9 mouse cellular contexts compared by ENCODE assay signal in the genomic region with DNA sequence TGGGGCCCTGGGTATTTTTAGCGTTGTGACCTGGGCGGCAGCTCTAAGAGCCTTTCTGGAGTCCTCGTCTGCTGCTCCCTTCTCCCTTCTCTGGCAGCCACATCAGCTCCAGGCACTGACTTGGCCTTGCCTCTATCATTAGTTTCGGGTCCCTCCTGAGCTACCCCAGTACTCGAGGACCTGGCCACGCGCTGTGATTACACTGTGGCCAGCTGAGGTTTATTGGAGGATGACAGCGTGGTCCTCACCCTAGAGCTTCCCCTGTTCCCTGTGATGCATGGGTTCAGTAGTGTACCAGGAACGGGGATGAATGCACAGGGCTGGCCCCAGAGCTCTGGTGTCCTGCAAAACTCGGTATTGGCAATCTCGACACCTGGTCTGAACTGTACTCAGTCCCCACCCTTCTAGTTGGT. TPM values are rescaled to one million over a fixed set of nuclear protein-coding genes. Genes with fewer than 3 reads are reported as not detected.
A peak's percentile ranks its signal among the peaks of the same experiment; 100 is the strongest.
DNase-seq lines count a peak whose midpoint lies in the region; ATAC-seq and TF ChIP-seq lines count a peak whose summit lies in the region.
"Had no signal": no experiment of that assay in that cellular context is flagged by ENCODE, and none has a peak within 500 bp of the region (broad histone marks: within the 10 kb centered on the region; RNA-seq: fewer than 3 reads in every experiment).

No protein-coding gene starts in this region.

- no peaks in the 10 kb centered on the region for H3K9me3 ChIP-seq in embryonic facial prominence, embryonic 11.5 days (replicated peaks; ENCODE audit: control insufficient read depth, low read length)
- H3K9me3 ChIP-seq in midbrain, postnatal 0 days (ENCODE audit: low read length): no peaks in the 10 kb centered on the region

- no peak for TF ChIP-seq CTCF in layer of hippocampus, adult 2 months (conservative IDR thresholded peaks at IDR 0.05)
- no peak for TF ChIP-seq CTCF in midbrain, postnatal 0 days (IDR thresholded peaks at IDR 0.05)

- no peaks in the 10 kb centered on the region for H3K36me3 ChIP-seq in embryonic facial prominence, embryonic 11.5 days (replicated peaks; ENCODE audit: control insufficient read depth, insufficient read depth, low read depth, low read length)
- H3K36me3 ChIP-seq in midbrain, postnatal 0 days (ENCODE audit: insufficient read depth, low read length): peaks cover 15% of the 10 kb centered on the region

- peaks cover 20% of the 10 kb centered on the region for H3K27me3 ChIP-seq in embryonic facial prominence, embryonic 11.5 days (ENCODE audit: control insufficient read depth, insufficient read depth, low read length)
- no peaks in the 10 kb centered on the region for H3K27me3 ChIP-seq in midbrain, postnatal 0 days (ENCODE audit: insufficient read depth, low read length)

- peak; percentile 57; the same call in 1 of the 2 replicates for ATAC-seq in embryonic facial prominence, embryonic 11.5 days (replicated peaks; ENCODE audit: insufficient number of reproducible peaks, low FRiP score, low TSS enrichment, low read depth)
- no peak for ATAC-seq in midbrain, postnatal 0 days (ENCODE audit: low FRiP score)

- WGBS in embryonic facial prominence, embryonic 11.5 days: 9% methylated on average over 11 of the region's 11 CpGs
- WGBS in midbrain, postnatal 0 days: 16% methylated on average over 11 of the region's 11 CpGs

- H3K9ac ChIP-seq in embryonic facial prominence, embryonic 11.5 days (replicated peaks; ENCODE audit: low read length): peak overlapping the region; percentile 64
- peak overlapping the region; percentile 78 for H3K9ac ChIP-seq in midbrain, postnatal 0 days (replicated peaks; ENCODE audit: low read length, poor library complexity, severe bottlenecking)

- no peak for DNase-seq in layer of hippocampus, adult 2 months (ENCODE audit: low spot score in 2 of 2)
- DNase-seq in layer of hippocampus, postnatal 14 days (ENCODE audit: low spot score in 2 of 2): no peak
- no peak for DNase-seq in embryonic facial prominence, embryonic 11.5 days (ENCODE audit: low spot score)
- peak; percentile 16 for DNase-seq in induced T-regulatory cell, adult 2 months (ENCODE audit: low read depth)
- DNase-seq in midbrain, postnatal 0 days (ENCODE audit: low spot score): no peak
- no peak for DNase-seq in thymus, postnatal 36 days
- no peak for DNase-seq in ovary, adult 18-20 months (ENCODE audit: low spot score)
- no peak for DNase-seq in right cerebral cortex, postnatal 4 days

- H3K4me2 ChIP-seq in embryonic facial prominence, embryonic 11.5 days (ENCODE audit: low read depth, low read length): peak overlapping the region; percentile 100
- H3K4me2 ChIP-seq in midbrain, postnatal 0 days (ENCODE audit: low read depth, low read length, poor library complexity, severe bottlenecking): peak overlapping the region; percentile 99

- H3K4me3 ChIP-seq in layer of hippocampus, adult 2 months: peak overlapping the region; percentile 89
- peak overlapping the region; percentile 71 for H3K4me3 ChIP-seq in embryonic facial prominence, embryonic 11.5 days (ENCODE audit: low read depth, low read length)
- peak overlapping the region; percentile 89 for H3K4me3 ChIP-seq in midbrain, postnatal 0 days (ENCODE audit: low read depth, low read length)

- peaks cover 3% of the 10 kb centered on the region; the same call in 1 of the 2 replicates for H3K4me1 ChIP-seq in embryonic facial prominence, embryonic 11.5 days (ENCODE audit: control insufficient read depth, insufficient read depth, low read length)
- H3K4me1 ChIP-seq in midbrain, postnatal 0 days (ENCODE audit: insufficient read depth, low read length): no peaks in the 10 kb centered on the region

- peak overlapping the region; percentile 99 for H3K27ac ChIP-seq in layer of hippocampus, adult 2 months
- no peak overlapping the region for H3K27ac ChIP-seq in embryonic facial prominence, embryonic 11.5 days (replicated peaks; ENCODE audit: low read depth, low read length)
- no peak overlapping the region; the same call in 1 of the 2 replicates for H3K27ac ChIP-seq in midbrain, postnatal 0 days (ENCODE audit: low read depth, low read length)

RNA-seq across cellular contexts. Expression of a gene that starts 1.2 kb away (rescaled TPM):
- total RNA-seq in layer of hippocampus, adult 2 months (2021): 100 to 1,000 TPM; 111 to 112 TPM
- 10 to 100 TPM; 87.6 to 88.0 TPM for total RNA-seq in layer of hippocampus, postnatal 14 days (2021)
- polyA plus RNA-seq in embryonic facial prominence, embryonic 11.5 days (2014; fragmentation: Nextera tagmentation; extraction: Ambion mirVana): 1.6 and 4.2 TPM in 2 replicates
- 21.1 and 26.7 TPM in 2 replicates for total RNA-seq in midbrain, postnatal 0 days (2014; rRNA removed)
- polyA plus RNA-seq in midbrain, postnatal 0 days (2015; fragmentation: Nextera tagmentation; extraction: Ambion mirVana): 24.8 and 25.4 TPM in 2 replicates

RNA-seq across cellular contexts. Expression of a gene that starts 10.2 kb away (rescaled TPM):
- total RNA-seq in layer of hippocampus, adult 2 months (2021): 10 to 100 TPM; 79.3 to 84.1 TPM
- 10 to 100 TPM; 95.2 to 96.5 TPM for total RNA-seq in layer of hippocampus, postnatal 14 days (2021)
- polyA plus RNA-seq in embryonic facial prominence, embryonic 11.5 days (2014; fragmentation: Nextera tagmentation; extraction: Ambion mirVana): 38.4 and 43.3 TPM in 2 replicates
- 117 and 126 TPM in 2 replicates for total RNA-seq in midbrain, postnatal 0 days (2014; rRNA removed)
- 121 and 126 TPM in 2 replicates for polyA plus RNA-seq in midbrain, postnatal 0 days (2015; fragmentation: Nextera tagmentation; extraction: Ambion mirVana)

RNA-seq across cellular contexts. Expression of a gene that starts 13.6 kb away (rescaled TPM):
- total RNA-seq in layer of hippocampus, adult 2 months (2021): not detected
- not detected for total RNA-seq in layer of hippocampus, postnatal 14 days (2021)
- not detected in 2 replicates for polyA plus RNA-seq in embryonic facial prominence, embryonic 11.5 days (2014; fragmentation: Nextera tagmentation; extraction: Ambion mirVana)
- not detected in 2 replicates for total RNA-seq in midbrain, postnatal 0 days (2014; rRNA removed)
- polyA plus RNA-seq in midbrain, postnatal 0 days (2015; fragmentation: Nextera tagmentation; extraction: Ambion mirVana): not detected in 2 replicates
- total RNA-seq: adrenal gland, postnatal 10 days had no signal

RNA-seq across cellular contexts. Expression of a gene that starts 26.4 kb away (rescaled TPM):
- total RNA-seq in layer of hippocampus, adult 2 months (2021): 1 to 10 TPM; 6.2 to 6.9 TPM
- 10 to 100 TPM; 12.7 to 18.8 TPM for total RNA-seq in layer of hippocampus, postnatal 14 days (2021)
- 2.6 and 4.3 TPM in 2 replicates for polyA plus RNA-seq in embryonic facial prominence, embryonic 11.5 days (2014; fragmentation: Nextera tagmentation; extraction: Ambion mirVana)
- total RNA-seq in midbrain, postnatal 0 days (2014; rRNA removed): 4.7 and 15.0 TPM in 2 replicates
- polyA plus RNA-seq in midbrain, postnatal 0 days (2015; fragmentation: Nextera tagmentation; extraction: Ambion mirVana): 6.9 and 7.2 TPM in 2 replicates

RNA-seq across cellular contexts. Expression of a gene that starts 30.4 kb away (rescaled TPM):
- 10 to 100 TPM; 40.8 to 41.0 TPM for total RNA-seq in layer of hippocampus, adult 2 months (2021)
- total RNA-seq in layer of hippocampus, postnatal 14 days (2021): 10 to 100 TPM; 39.1 to 44.7 TPM
- polyA plus RNA-seq in embryonic facial prominence, embryonic 11.5 days (2014; fragmentation: Nextera tagmentation; extraction: Ambion mirVana): 53.3 and 58.3 TPM in 2 replicates
- total RNA-seq in midbrain, postnatal 0 days (2014; rRNA removed): 194 and 206 TPM in 2 replicates
- 103 and 108 TPM in 2 replicates for polyA plus RNA-seq in midbrain, postnatal 0 days (2015; fragmentation: Nextera tagmentation; extraction: Ambion mirVana)
